Mouse (Mus musculus) embryo, embryonic 11.5 days (tissue): ENCODE data around the gene Srsf3.

Source experiments
- DNase-seq: peaks from one replicate; pipeline ENCODE4 v3.0.0-alpha.2; 2012; ENCODE audit warnings: low read depth, low spot score

The Srsf3 gene

GRCm38 (mm10) chr17:29086916-29087315 lies 54.5 kb downstream of the Srsf3 start:
- no peak for DNase-seq

- DNase-seq: no peak
Measured at GRCm38 (mm10) chr17:29090776-29091175, 58.3 kb downstream of the Srsf3 start, which contains the start of gene Cdkn1a. TSS of gene Cdkn1a (plus strand) at chr17:29090976.

GRCm38 (mm10) chr17:29091348-29091944 lies 59.0 kb downstream of the Srsf3 start:
- no peak for DNase-seq

GRCm38 (mm10) chr17:29092497-29092896 lies 60.1 kb downstream of the Srsf3 start:
- no peak for DNase-seq
